Mouse (Mus musculus) hindbrain, embryonic 10.5 days (tissue): ENCODE measurements around the gene Nhp2. TPM values are rescaled to one million over a fixed set of nuclear protein-coding genes. Genes with fewer than 3 reads are reported as not detected.
"Not testable (repeated sequence)": the region's sequence is repeated elsewhere in the genome, so short reads cannot be mapped to it uniquely, and the experiment has no call there.

Source experiments
- DNase-seq: peaks from one replicate; pipeline ENCODE4 v3.0.0-alpha.2; 2017; ENCODE audit warnings: low spot score
- H3K27ac ChIP-seq: fragments of 300-500 bp; sonication (generic); 2 replicates; pipeline ENCODE4 v1.5.1; 2016; ENCODE audit warnings: mild to moderate bottlenecking, moderate library complexity
- H3K27me3 ChIP-seq: fragments of 300-500 bp; sonication (generic); 2 replicates; pipeline ENCODE4 v1.6.1; 2016; ENCODE audit warnings: mild to moderate bottlenecking; ENCODE audit not compliant: poor library complexity, insufficient read depth, severe bottlenecking
- H3K36me3 ChIP-seq: fragments of 300-500 bp; sonication (generic); 2 replicates; pipeline ENCODE4 v1.6.1; 2016; ENCODE audit warnings: mild to moderate bottlenecking, moderate library complexity
- H3K4me1 ChIP-seq: fragments of 300-500 bp; sonication (generic); replicated peaks from 2 replicates; pipeline ENCODE4 v1.6.1; 2016; ENCODE audit warnings: mild to moderate bottlenecking
- H3K4me3 ChIP-seq: fragments of 300-500 bp; sonication (generic); 2 replicates; pipeline ENCODE4 v1.5.1; 2016; ENCODE audit warnings: mild to moderate bottlenecking, moderate library complexity
- H3K9me3 ChIP-seq: fragments of 300-500 bp; sonication (generic); 2 replicates; pipeline ENCODE4 v1.6.1; 2016; ENCODE audit warnings: mild to moderate bottlenecking, moderate library complexity
- WGBS: fragments of 180-500 bp; shearing (Covaris S2); methylation state at CpG from one replicate; pipeline ENCODE4 v1.1.7; 2016; 5-methylcytosine and 5-hydroxymethylcytosine counted together
- polyA plus RNA-seq: library from polyadenylated mRNA; unstranded; fragments of >200 nt; fragmentation: Nextera tagmentation; extraction: Ambion mirVana; gene quantifications from 2 replicates; pipeline ENCODE4 v1.2.1, GENCODE M21; 2016

The Nhp2 gene
- polyA plus RNA-seq, 1 experiment from 2014 or later = 209 TPM

- Histone ChIP-seq H3K4me3 (no peak overlapping the region), H3K4me1 (peaks cover 26% of the 10 kb centered on the region), H3K36me3 (peaks cover 35% of the 10 kb centered on the region), H3K9me3 (no peaks in the 10 kb centered on the region), H3K27ac (no peak overlapping the region), H3K27me3 (no peaks in the 10 kb centered on the region)
- 90% methylated on average over 6 of the region's 6 CpGs for WGBS
- no peak for DNase-seq
Observed at GRCm38 (mm10) chr11:51632130-51632753, 12.7 kb downstream of the Nhp2 start.

GRCm38 (mm10) chr11:51633200-51633599 lies 13.7 kb downstream of the Nhp2 start:
- H3K27me3 ChIP-seq, DNase-seq, H3K4me3 ChIP-seq, H3K9me3 ChIP-seq, H3K27ac ChIP-seq: not testable (repeated sequence)
- peaks cover 26% of the 10 kb centered on the region for H3K36me3 ChIP-seq
- WGBS = 92% methylated on average over 7 of the region's 7 CpGs
- H3K4me1 ChIP-seq = peaks cover 33% of the 10 kb centered on the region

GRCm38 (mm10) chr11:51633721-51634120 lies 14.2 kb downstream of the Nhp2 start:
- H3K4me1 ChIP-seq = peaks cover 34% of the 10 kb centered on the region
- no peak overlapping the region for H3K27ac ChIP-seq
- 91% methylated on average over 3 of the region's 3 CpGs for WGBS
- no peak overlapping the region for H3K4me3 ChIP-seq
- no peaks in the 10 kb centered on the region for H3K27me3 ChIP-seq
- no peak for DNase-seq
- H3K9me3 ChIP-seq = no peaks in the 10 kb centered on the region
- peaks cover 20% of the 10 kb centered on the region for H3K36me3 ChIP-seq

GRCm38 (mm10) chr11:51635127-51635524 lies 15.6 kb downstream of the Nhp2 start:
- Histone ChIP-seq H3K4me1 (peaks cover 34% of the 10 kb centered on the region), H3K9me3 (no peaks in the 10 kb centered on the region), H3K27me3 (no peaks in the 10 kb centered on the region), H3K27ac (peak overlapping the region; percentile 89), H3K4me3 (peak overlapping the region; percentile 89), H3K36me3 (0 out of 2 replicates have a peak, but pooled peaks cover 8% of the 10 kb centered on the region)
- DNase-seq = no peak
- WGBS = 26% methylated on average over 6 of the region's 6 CpGs

GRCm38 (mm10) chr11:51635525-51636322 lies 16.2 kb downstream of the Nhp2 start, which contains the start of gene Rmnd5b:
Gene Rmnd5b (minus strand): TSS chr11:51635896.
- Histone ChIP-seq H3K9me3 (no peaks in the 10 kb centered on the region), H3K27me3 (no peaks in the 10 kb centered on the region), H3K27ac (peak within 1 kb of the TSS; percentile 89), H3K36me3 (0 out of 2 replicates have a peak, but pooled peaks cover 5% of the 10 kb centered on the region), H3K4me3 (peak within 1 kb of the TSS; percentile 89), H3K4me1 (peaks cover 34% of the 10 kb centered on the region)
- DNase-seq = peak; percentile 86
- under 1% methylated on average over 61 of the region's 61 CpGs for WGBS

- peak; percentile 66 for DNase-seq
- 5% methylated on average over 6 of the region's 6 CpGs for WGBS
- 0 out of 2 replicates have a peak, but pooled peaks cover 5% of the 10 kb centered on the region for H3K36me3 ChIP-seq
- peak overlapping the region; percentile 89 for H3K4me3 ChIP-seq
- peak overlapping the region; percentile 89 for H3K27ac ChIP-seq
- peaks cover 34% of the 10 kb centered on the region for H3K4me1 ChIP-seq
- H3K9me3 ChIP-seq = no peaks in the 10 kb centered on the region
- H3K27me3 ChIP-seq = no peaks in the 10 kb centered on the region
Observed at GRCm38 (mm10) chr11:51636323-51636684, 16.8 kb downstream of the Nhp2 start.

- H3K4me3 ChIP-seq = peak overlapping the region; percentile 18
Observed at GRCm38 (mm10) chr11:51637971-51638414, 18.5 kb downstream of the Nhp2 start.

GRCm38 (mm10) chr11:51638497-51638896 lies 19.0 kb downstream of the Nhp2 start:
- H3K4me3 ChIP-seq = no peak overlapping the region
- no peak for DNase-seq
- H3K36me3 ChIP-seq = peaks cover 12% of the 10 kb centered on the region
- peaks cover 38% of the 10 kb centered on the region for H3K4me1 ChIP-seq
- H3K27ac ChIP-seq = peak overlapping the region; percentile 42; the same call in 1 of the 2 replicates
- H3K9me3 ChIP-seq = no peaks in the 10 kb centered on the region
- 70% methylated on average over 5 of the region's 5 CpGs for WGBS
- H3K27me3 ChIP-seq = no peaks in the 10 kb centered on the region

More at GRCm38 (mm10) chr11:51637971-51638414, 18.5 kb downstream of the Nhp2 start:
- H3K4me1 ChIP-seq = peaks cover 34% of the 10 kb centered on the region
- DNase-seq = peak; percentile 74
- peaks cover 7% of the 10 kb centered on the region for H3K36me3 ChIP-seq
- H3K27ac ChIP-seq = peak overlapping the region; percentile 42; the same call in 1 of the 2 replicates
- WGBS = 3% methylated on average over 17 of the region's 17 CpGs
- H3K27me3 ChIP-seq = no peaks in the 10 kb centered on the region
- H3K9me3 ChIP-seq = no peaks in the 10 kb centered on the region

- Histone ChIP-seq H3K4me1 (peaks cover 34% of the 10 kb centered on the region), H3K4me3 (no peak overlapping the region), H3K27me3 (peaks cover 10% of the 10 kb centered on the region), H3K27ac (no peak overlapping the region), H3K9me3 (no peaks in the 10 kb centered on the region), H3K36me3 (peaks cover 35% of the 10 kb centered on the region)
- 85% methylated on average over 7 of the region's 7 CpGs for WGBS
- DNase-seq = no peak
Observed at GRCm38 (mm10) chr11:51640748-51641147, 21.2 kb downstream of the Nhp2 start.

GRCm38 (mm10) chr11:51643202-51643601 lies 23.7 kb downstream of the Nhp2 start:
- 76% methylated on average over 9 of the region's 9 CpGs for WGBS
- peaks cover 40% of the 10 kb centered on the region for H3K4me1 ChIP-seq
- DNase-seq = no peak
- H3K27me3 ChIP-seq = peaks cover 10% of the 10 kb centered on the region
- peaks cover 39% of the 10 kb centered on the region for H3K36me3 ChIP-seq
- no peak overlapping the region for H3K4me3 ChIP-seq
- H3K27ac ChIP-seq = no peak overlapping the region
- no peaks in the 10 kb centered on the region for H3K9me3 ChIP-seq

- 44% methylated on average over 15 of the region's 15 CpGs for WGBS
- H3K27ac ChIP-seq = no peak overlapping the region
- DNase-seq = no peak
Observed at GRCm38 (mm10) chr11:51643761-51644160, 24.2 kb downstream of the Nhp2 start.

GRCm38 (mm10) chr11:51644217-51644616 lies 24.7 kb downstream of the Nhp2 start:
- DNase-seq = no peak
- H3K27ac ChIP-seq = no peak overlapping the region
- peaks cover 10% of the 10 kb centered on the region for H3K27me3 ChIP-seq
- peaks cover 49% of the 10 kb centered on the region for H3K4me1 ChIP-seq
- WGBS = 65% methylated on average over 16 of the region's 16 CpGs
- H3K4me3 ChIP-seq = no peak overlapping the region
- no peaks in the 10 kb centered on the region for H3K9me3 ChIP-seq
- H3K36me3 ChIP-seq = peaks cover 39% of the 10 kb centered on the region

More at GRCm38 (mm10) chr11:51643761-51644160, 24.2 kb downstream of the Nhp2 start:
- Histone ChIP-seq H3K27me3 (peaks cover 10% of the 10 kb centered on the region), H3K36me3 (peaks cover 39% of the 10 kb centered on the region), H3K9me3 (no peaks in the 10 kb centered on the region), H3K4me3 (no peak overlapping the region), H3K4me1 (peaks cover 44% of the 10 kb centered on the region)

GRCm38 (mm10) chr11:51645293-51645692 lies 25.8 kb downstream of the Nhp2 start:
- Histone ChIP-seq H3K4me3 (no peak overlapping the region), H3K27me3 (peaks cover 19% of the 10 kb centered on the region), H3K27ac (0 out of 2 replicates have a peak overlapping the region, but pooled peaks have one; percentile 31), H3K4me1 (peaks cover 59% of the 10 kb centered on the region), H3K9me3 (no peaks in the 10 kb centered on the region), H3K36me3 (peaks cover 39% of the 10 kb centered on the region)
- 89% methylated on average over 13 of the region's 13 CpGs for WGBS
- no peak for DNase-seq
